Mouse (Mus musculus) ES-E14 (cell line): ENCODE results near the gene Ift20.

Experiments used
- CHD2 ChIP-seq: IDR thresholded peaks from 2 replicates; pipeline ENCODE4 v1.6.1; 2014; ENCODE audit warnings: mild to moderate bottlenecking, low read depth, low read length, inconsistent platforms
- MAFK ChIP-seq: IDR thresholded peaks from 2 replicates; pipeline ENCODE4 v1.6.1; 2014; ENCODE audit warnings: mild to moderate bottlenecking, low read depth, low read length, inconsistent platforms; ENCODE audit not compliant: insufficient read depth
- ZC3H11A ChIP-seq: IDR thresholded peaks from 2 replicates; pipeline ENCODE4 v1.6.1; 2012; ENCODE audit warnings: low read depth, mild to moderate bottlenecking, inconsistent platforms, low read length, borderline replicate concordance

GRCm38 (mm10) chr11:78522481-78522997, 13.6 kb upstream of the Ift20 start:
- TF ChIP-seq CHD2 = no peak
- no peak for TF ChIP-seq MAFK
- TF ChIP-seq ZC3H11A = no peak
